Mouse (Mus musculus) MEL (cell line): ENCODE measurements around the gene Osm. TPM values are rescaled to one million over a fixed set of nuclear protein-coding genes. Genes with fewer than 3 reads are reported as not detected.

Source experiments
- DNase-seq: peaks from one replicate; pipeline ENCODE4 v3.0.0; 2011; ENCODE audit warnings: low read depth, low spot score
- H3K27ac ChIP-seq: 2 replicates; pipeline ENCODE4 v1.5.1; 2012; ENCODE audit warnings: low read depth, mild to moderate bottlenecking, control low read depth, low read length, moderate library complexity; ENCODE audit not compliant: control insufficient read depth
- H3K27me3 ChIP-seq, 2 experiments: fragments of 150-350 bp in 1 of 2; sonication (generic) in 1 of 2; 2 replicates each; pipeline ENCODE4 v1.6.1; 2012; ENCODE audit warnings: low read length in 2 of 2, mild to moderate bottlenecking in 2 of 2, improper control_type of control experiment in 1 of 2, moderate library complexity in 1 of 2; ENCODE audit not compliant: insufficient read depth in 2 of 2, control insufficient read depth in 1 of 2
- H3K36me3 ChIP-seq, 2 experiments: 2 replicates each; pipeline ENCODE4 v1.6.1; 2012 to 2014; ENCODE audit warnings: low read length in 2 of 2, improper control_type of control experiment in 1 of 2, inconsistent platforms in 1 of 2, mild to moderate bottlenecking in 1 of 2; ENCODE audit not compliant: insufficient read depth in 2 of 2, control insufficient read depth in 1 of 2
- H3K4me1 ChIP-seq, 2 experiments: fragments of 150-350 bp in 1 of 2; sonication (generic) in 1 of 2; 2 replicates each; pipeline ENCODE4 v1.6.1; 2012; ENCODE audit warnings: low read length in 2 of 2, improper control_type of control experiment in 1 of 2, mild to moderate bottlenecking in 1 of 2; ENCODE audit not compliant: insufficient read depth in 2 of 2, control insufficient read depth in 1 of 2
- H3K4me3 ChIP-seq, 2 experiments: fragments of 150-350 bp in 1 of 2; sonication (generic) in 1 of 2; 2 replicates each; pipeline ENCODE4 v1.5.1; 2012; ENCODE audit warnings: low read depth in 2 of 2, low read length in 2 of 2, mild to moderate bottlenecking in 2 of 2, moderate library complexity in 2 of 2, control low read depth in 1 of 2, improper control_type of control experiment in 1 of 2; ENCODE audit not compliant: control insufficient read depth in 1 of 2, insufficient read depth in 1 of 2
- H3K79me2 ChIP-seq: 2 replicates; pipeline ENCODE4 v1.6.1; 2012; ENCODE audit warnings: mild to moderate bottlenecking, low read length, moderate library complexity; ENCODE audit not compliant: control insufficient read depth, poor library complexity, insufficient read depth
- H3K9ac ChIP-seq: 2 replicates; pipeline ENCODE4 v1.6.1; 2012; ENCODE audit warnings: low read depth, mild to moderate bottlenecking, control low read depth, low read length, moderate library complexity; ENCODE audit not compliant: control insufficient read depth, poor library complexity, severe bottlenecking
- H3K9me3 ChIP-seq: fragments of 150-350 bp; sonication (generic); replicated peaks from 2 replicates; pipeline ENCODE4 v1.6.1; 2012; ENCODE audit warnings: mild to moderate bottlenecking, low read length, improper control_type of control experiment, moderate library complexity; ENCODE audit not compliant: insufficient read depth
- CTCF ChIP-seq, 3 experiments: IDR thresholded peaks in 2 of 3; conservative IDR thresholded peaks in 1 of 3; 2 replicates each; pipeline ENCODE4 v1.5.1; 2011 to 2012; ENCODE audit warnings: low read length in 3 of 3, low read depth in 2 of 3, mild to moderate bottlenecking in 2 of 3, improper control_type of control experiment in 1 of 3, inconsistent platforms in 1 of 3, mixed read lengths in 1 of 3, moderate library complexity in 1 of 3; ENCODE audit not compliant: control insufficient read depth in 1 of 3, insufficient read depth in 1 of 3, poor library complexity in 1 of 3, severe bottlenecking in 1 of 3
- ELF1 ChIP-seq: IDR thresholded peaks from 2 replicates; pipeline ENCODE4 v1.6.1; 2014; ENCODE audit warnings: low read depth, mild to moderate bottlenecking, inconsistent platforms, low read length, improper control_type of control experiment, moderate library complexity
- GABPA ChIP-seq: IDR thresholded peaks from 2 replicates; pipeline ENCODE4 v1.6.1; 2012; ENCODE audit warnings: low read depth, mild to moderate bottlenecking, inconsistent platforms, low read length, improper control_type of control experiment, moderate library complexity
- GATA1 ChIP-seq: IDR thresholded peaks from 2 replicates; pipeline ENCODE4 v1.6.1; 2011; ENCODE audit warnings: low read depth, low read length, improper control_type of control experiment
- JUND ChIP-seq: IDR thresholded peaks from 2 replicates; pipeline ENCODE4 v1.6.1; 2011; ENCODE audit warnings: low read depth, mild to moderate bottlenecking, improper control_type of control experiment, low read length
- MAZ ChIP-seq: IDR thresholded peaks from 2 replicates; pipeline ENCODE4 v1.6.1; 2012; ENCODE audit warnings: low read depth, mild to moderate bottlenecking, inconsistent platforms, low read length, improper control_type of control experiment
- MXI1 ChIP-seq: IDR thresholded peaks from 2 replicates; pipeline ENCODE4 v1.6.1; 2011; ENCODE audit warnings: mild to moderate bottlenecking, low read depth, low read length, improper control_type of control experiment
- NELFE ChIP-seq: IDR thresholded peaks from 2 replicates; pipeline ENCODE4 v1.6.1; 2011; ENCODE audit warnings: low read depth, low read length, improper control_type of control experiment
- NRF1 ChIP-seq: IDR thresholded peaks from 2 replicates; pipeline ENCODE4 v1.6.1; 2014; ENCODE audit warnings: low read depth, mild to moderate bottlenecking, inconsistent platforms, low read length, improper control_type of control experiment, moderate library complexity; ENCODE audit not compliant: poor library complexity, insufficient read depth, severe bottlenecking
- SIN3A ChIP-seq: IDR thresholded peaks from 2 replicates; pipeline ENCODE4 v1.6.1; 2012; ENCODE audit warnings: low read length, improper control_type of control experiment, inconsistent platforms
- SMC3 ChIP-seq: IDR thresholded peaks from 2 replicates; pipeline ENCODE4 v1.6.1; 2011; ENCODE audit warnings: low read depth, low read length, improper control_type of control experiment
- TCF12 ChIP-seq: IDR thresholded peaks from 2 replicates; pipeline ENCODE4 v1.6.1; 2014; ENCODE audit warnings: low read depth, mild to moderate bottlenecking, inconsistent platforms, low read length, improper control_type of control experiment, moderate library complexity
- USF1 ChIP-seq: IDR thresholded peaks from 2 replicates; pipeline ENCODE4 v1.6.1; 2014; ENCODE audit warnings: low read depth, mild to moderate bottlenecking, inconsistent platforms, low read length, improper control_type of control experiment, moderate library complexity
- USF2 ChIP-seq, 2 experiments: IDR thresholded peaks; 2 replicates each; pipeline ENCODE4 v1.6.1; 2011 to 2012; ENCODE audit warnings: improper control_type of control experiment in 2 of 2, low read length in 2 of 2, borderline replicate concordance in 1 of 2, inconsistent platforms in 1 of 2, low read depth in 1 of 2, mild to moderate bottlenecking in 1 of 2; ENCODE audit not compliant: insufficient read depth in 1 of 2
- polyA plus RNA-seq, 2 experiments: library from polyadenylated mRNA; stranded (reverse) in 1 of 2; unstranded in 1 of 2; fragments of >175 nt in 1 of 2; fragments of >200 nt in 1 of 2; gene quantifications; 2 replicates each; pipeline versions ENCODE4 v1.2.1 to v1.2.4; 2012; ENCODE audit warnings: low replicate concordance in 2 of 2, low read depth in 1 of 2; ENCODE audit not compliant: insufficient read length in 2 of 2, insufficient read depth in 1 of 2, missing spikeins in 1 of 2
- total RNA-seq: library from RNA; depleted of rRNA; stranded (reverse); fragments of 300-350 nt; gene quantifications from 2 replicates; pipeline ENCODE4 v1.2.3, GENCODE M21; 2012

The Osm gene
- total and polyA plus RNA-seq, 3 experiments = 10.6 to 15.4 TPM; not detected in 1

DNA sequence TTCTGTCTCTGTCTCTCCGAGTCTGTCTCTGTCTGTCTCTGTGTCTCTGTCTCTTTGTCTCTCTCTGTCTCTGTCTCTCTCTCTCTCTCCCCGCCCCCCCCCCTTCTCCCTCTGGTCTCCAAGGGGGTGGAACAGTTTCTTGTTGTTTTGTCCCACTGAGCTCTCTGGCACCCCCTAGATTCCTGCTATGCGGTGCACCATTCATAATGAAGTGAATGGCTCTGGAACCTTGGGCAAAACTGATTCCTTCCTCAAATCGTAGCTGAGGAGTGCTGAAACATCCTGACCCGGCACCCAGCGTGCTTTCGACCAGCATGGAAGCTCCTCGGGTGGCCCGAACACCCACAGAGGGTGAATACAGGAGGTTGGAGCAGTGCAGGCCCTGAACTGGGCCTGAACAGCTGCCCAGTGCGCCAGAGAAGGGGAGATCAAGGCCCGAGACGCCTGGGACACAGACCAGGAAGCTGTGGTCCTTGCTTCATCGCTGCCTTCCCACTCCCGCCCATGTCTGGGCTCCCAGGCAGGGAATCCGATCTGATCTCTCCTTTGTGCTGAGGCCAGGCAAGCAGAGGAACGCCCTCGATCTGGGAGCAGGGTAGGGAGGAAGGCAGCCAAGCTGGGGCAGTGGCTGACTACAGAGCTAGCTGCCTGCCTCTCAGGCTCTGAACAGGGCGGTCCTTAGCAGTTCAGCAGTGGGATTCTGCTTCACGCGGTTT is 34.7 kb downstream of the Osm start:
- DNase-seq = peak; percentile 62
- Histone ChIP-seq H3K4me1 (no peaks in the 10 kb centered on the region), H3K9ac (no peak overlapping the region), H3K27ac (no peak overlapping the region), H3K36me3 (no peaks in the 10 kb centered on the region), H3K79me2 (no peaks in the 10 kb centered on the region), H3K27me3 (peaks cover 4% of the 10 kb centered on the region in 2 experiments; a peak in 3 of 4 replicates), H3K4me3 (no peak overlapping the region), H3K9me3 (no peaks in the 10 kb centered on the region)
- TF ChIP-seq CTCF (IDR thresholded peaks at IDR 0.05 in 2 of 3, conservative IDR thresholded peaks at IDR 0.05 in 1 of 3; ENCODE audit: control insufficient read depth in 1 of 3, insufficient read depth in 1 of 3, low read depth in 2 of 3, low read length in 3 of 3, poor library complexity in 1 of 3, severe bottlenecking in 1 of 3) = peak; percentile 40 to 56 (median 50)
- TF ChIP-seq JUND = no peak
- TF ChIP-seq SMC3 = no peak
- TF ChIP-seq USF2 (IDR thresholded peaks at IDR 0.05; ENCODE audit: borderline replicate concordance in 1 of 2, insufficient read depth in 1 of 2, low read depth in 1 of 2, low read length in 2 of 2) = no peak

DNA sequence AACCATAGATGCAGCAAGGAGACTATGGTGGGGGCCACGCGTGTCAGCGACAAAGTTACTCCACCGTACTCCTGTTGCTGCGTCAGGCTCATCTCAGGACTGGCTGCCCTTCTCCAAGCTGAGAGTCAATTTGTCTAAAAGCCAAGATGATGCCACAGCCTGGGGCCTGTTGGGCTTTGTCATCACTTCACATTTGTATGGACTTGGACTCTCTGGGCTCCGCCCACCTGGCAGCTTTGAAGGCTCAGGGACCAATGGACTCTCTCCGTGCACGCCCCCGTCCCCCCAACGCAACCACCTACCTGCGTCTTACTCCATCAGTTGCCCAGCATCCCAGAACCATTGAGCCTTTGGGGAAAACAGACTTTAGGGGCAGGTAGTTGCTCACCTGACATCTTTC is 35.3 kb downstream of the Osm start:
- no peak for TF ChIP-seq MXI1
- TF ChIP-seq MAZ = no peak
- no peak for TF ChIP-seq NRF1
- no peak for TF ChIP-seq USF1
- no peak for TF ChIP-seq NELFE
- no peak for TF ChIP-seq GATA1
- TF ChIP-seq TCF12 = no peak
- no peak for TF ChIP-seq SIN3A
- no peak for TF ChIP-seq GABPA
- no peak for TF ChIP-seq CTCF (IDR thresholded peaks at IDR 0.05 in 2 of 3, conservative IDR thresholded peaks at IDR 0.05 in 1 of 3; ENCODE audit: control insufficient read depth in 1 of 3, insufficient read depth in 1 of 3, low read depth in 2 of 3, low read length in 3 of 3, poor library complexity in 1 of 3, severe bottlenecking in 1 of 3)
- no peak for TF ChIP-seq ELF1
- H3K9me3 ChIP-seq = no peaks in the 10 kb centered on the region
- peaks cover 4% of the 10 kb centered on the region in 2 experiments; a peak in 3 of 4 replicates for H3K27me3 ChIP-seq
- H3K9ac ChIP-seq = no peak overlapping the region
- no peak overlapping the region for H3K27ac ChIP-seq
- H3K36me3 ChIP-seq = no peaks in the 10 kb centered on the region
- H3K4me3 ChIP-seq = no peak overlapping the region
- no peaks in the 10 kb centered on the region for H3K79me2 ChIP-seq
- DNase-seq = no peak
- H3K4me1 ChIP-seq = no peaks in the 10 kb centered on the region
